Mouse (Mus musculus) kidney, postnatal 0 days (tissue): ENCODE data around the gene Agbl4. TPM values are rescaled to one million over a fixed set of nuclear protein-coding genes. Genes with fewer than 3 reads are reported as not detected.

Experiments
- ATAC-seq: fragments of 200-750 bp; cut with Nextera tagmentation; replicated peaks from 2 replicates; pipeline ENCODE4 v1.8.0; 2017; ENCODE audit warnings: low read depth, moderate number of reproducible peaks, moderate TSS enrichment, moderate library complexity; ENCODE audit not compliant: low FRiP score
- DNase-seq: peaks from one replicate; pipeline ENCODE4 v3.0.0-alpha.2; 2016; ENCODE audit warnings: low spot score
- H3K27ac ChIP-seq: fragments of 300-500 bp; sonication (generic); 2 replicates; pipeline ENCODE4 v1.5.1; 2014; ENCODE audit warnings: mild to moderate bottlenecking
- H3K27me3 ChIP-seq: fragments of 300-500 bp; sonication (generic); 2 replicates; pipeline ENCODE4 v1.6.1; 2014; ENCODE audit warnings: low read length, mixed read lengths; ENCODE audit not compliant: insufficient read depth
- H3K36me3 ChIP-seq: fragments of 300-500 bp; sonication (generic); 2 replicates; pipeline ENCODE4 v1.6.1; 2014; ENCODE audit warnings: low read length, mixed read lengths; ENCODE audit not compliant: insufficient read depth
- H3K4me1 ChIP-seq: fragments of 300-500 bp; sonication (generic); replicated peaks from 2 replicates; pipeline ENCODE4 v1.6.1; 2014; ENCODE audit warnings: antibody characterized with exemption, low read length, mixed read lengths; ENCODE audit not compliant: insufficient read depth
- H3K4me2 ChIP-seq: fragments of 300-500 bp; sonication (generic); 2 replicates; pipeline ENCODE4 v1.6.1; 2014; ENCODE audit warnings: mild to moderate bottlenecking, low read length, moderate library complexity, mixed read lengths
- H3K4me3 ChIP-seq: fragments of 300-500 bp; sonication (generic); replicated peaks from 2 replicates; pipeline ENCODE4 v1.5.1; 2014; ENCODE audit warnings: low read depth, low read length
- H3K9ac ChIP-seq: fragments of 300-500 bp; sonication (generic); 2 replicates; pipeline ENCODE4 v1.6.1; 2014; ENCODE audit warnings: low read depth, low read length
- H3K9me3 ChIP-seq: fragments of 300-500 bp; sonication (generic); replicated peaks from 2 replicates; pipeline ENCODE4 v1.6.1; 2016; ENCODE audit warnings: low read length, inconsistent platforms, mixed read lengths
- CTCF ChIP-seq: IDR thresholded peaks from 2 replicates; pipeline ENCODE4 v1.5.1; 2016; ENCODE audit warnings: antibody characterized with exemption, low read depth, mild to moderate bottlenecking, moderate library complexity
- WGBS: fragments of 180-500 bp; shearing (Covaris S2); extraction: QIAGEN DNeasy Blood & Tissue Kit; methylation state at CpG from one replicate; pipeline ENCODE4 v1.1.7; 2014; 5-methylcytosine and 5-hydroxymethylcytosine counted together
- polyA plus RNA-seq: library from polyadenylated mRNA; unstranded; fragments of >200 nt; fragmentation: Nextera tagmentation; extraction: Ambion mirVana; gene quantifications from 2 replicates; pipeline ENCODE4 v1.2.1, GENCODE M21; 2015

Agbl4 gene
- polyA plus RNA-seq, result 0.28 and 0.60 TPM in 2 replicates

DNA sequence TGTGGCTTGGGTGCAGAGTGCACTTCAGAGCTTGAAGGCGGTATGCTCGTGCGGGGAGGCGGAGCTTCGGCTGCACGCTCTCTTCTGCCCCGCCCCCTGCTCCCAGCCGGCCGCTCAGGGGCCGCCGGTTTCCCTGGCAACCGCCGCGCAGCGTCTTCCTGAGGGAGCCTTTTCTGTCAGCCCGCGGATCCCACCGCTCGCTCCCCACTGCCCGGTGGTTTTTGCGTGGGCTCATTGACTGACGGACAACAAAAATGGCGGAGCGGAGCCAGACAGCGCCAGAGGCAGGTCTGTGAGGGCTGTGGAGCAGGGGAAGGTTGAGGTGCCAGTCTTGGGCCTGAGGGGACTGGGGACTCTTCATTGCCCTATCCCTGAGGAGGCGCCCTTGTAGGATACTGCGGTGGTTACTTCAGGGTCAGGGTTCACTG, at the start of gene Agbl4:
Gene Agbl4, plus strand, starts transcription at position 44 of the 428 bp plus-strand sequence.
- Histone ChIP-seq H3K4me3 (peak within 1 kb of the TSS; percentile 57), H3K27ac (no peak within 1 kb of the TSS), H3K4me1 (no peaks in the 10 kb centered on the region), H3K9ac (peak within 1 kb of the TSS; percentile 52), H3K9me3 (no peaks in the 10 kb centered on the region), H3K27me3 (no peaks in the 10 kb centered on the region), H3K4me2 (peak within 1 kb of the TSS; percentile 75), H3K36me3 (no peaks in the 10 kb centered on the region)
- DNase-seq (peak; percentile 81), ATAC-seq (peak; percentile 96)
- TF ChIP-seq CTCF, result no peak
- under 1% methylated on average over 27 of the region's 27 CpGs for WGBS

DNA sequence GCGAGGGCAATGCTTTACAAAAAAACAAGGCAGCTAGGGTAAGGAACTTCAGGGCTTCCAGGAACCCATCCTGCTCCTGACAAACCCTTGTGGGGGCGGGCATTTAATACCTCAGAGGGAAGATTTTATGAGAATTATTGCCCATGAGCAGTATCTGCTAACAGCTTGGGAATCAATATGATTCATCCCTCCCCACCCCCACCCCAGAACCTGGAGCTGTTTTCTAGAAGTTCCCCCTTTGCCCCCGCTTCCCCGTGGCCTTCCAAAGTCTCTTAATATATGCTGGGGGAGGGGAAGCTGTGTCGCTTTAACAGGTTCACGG, 46.6 kb upstream of the Agbl4 start:
- ATAC-seq (no peak), DNase-seq (peak; percentile 4)
- Histone ChIP-seq H3K4me2 (peak overlapping the region; percentile 79), H3K9me3 (no peaks in the 10 kb centered on the region), H3K9ac (no peak overlapping the region), H3K4me3 (peak overlapping the region; percentile 59), H3K4me1 (no peaks in the 10 kb centered on the region), H3K27ac (no peak overlapping the region), H3K36me3 (no peaks in the 10 kb centered on the region), H3K27me3 (no peaks in the 10 kb centered on the region)
- WGBS, result 7% methylated on average over 6 of the region's 6 CpGs
- no peak for TF ChIP-seq CTCF

DNA sequence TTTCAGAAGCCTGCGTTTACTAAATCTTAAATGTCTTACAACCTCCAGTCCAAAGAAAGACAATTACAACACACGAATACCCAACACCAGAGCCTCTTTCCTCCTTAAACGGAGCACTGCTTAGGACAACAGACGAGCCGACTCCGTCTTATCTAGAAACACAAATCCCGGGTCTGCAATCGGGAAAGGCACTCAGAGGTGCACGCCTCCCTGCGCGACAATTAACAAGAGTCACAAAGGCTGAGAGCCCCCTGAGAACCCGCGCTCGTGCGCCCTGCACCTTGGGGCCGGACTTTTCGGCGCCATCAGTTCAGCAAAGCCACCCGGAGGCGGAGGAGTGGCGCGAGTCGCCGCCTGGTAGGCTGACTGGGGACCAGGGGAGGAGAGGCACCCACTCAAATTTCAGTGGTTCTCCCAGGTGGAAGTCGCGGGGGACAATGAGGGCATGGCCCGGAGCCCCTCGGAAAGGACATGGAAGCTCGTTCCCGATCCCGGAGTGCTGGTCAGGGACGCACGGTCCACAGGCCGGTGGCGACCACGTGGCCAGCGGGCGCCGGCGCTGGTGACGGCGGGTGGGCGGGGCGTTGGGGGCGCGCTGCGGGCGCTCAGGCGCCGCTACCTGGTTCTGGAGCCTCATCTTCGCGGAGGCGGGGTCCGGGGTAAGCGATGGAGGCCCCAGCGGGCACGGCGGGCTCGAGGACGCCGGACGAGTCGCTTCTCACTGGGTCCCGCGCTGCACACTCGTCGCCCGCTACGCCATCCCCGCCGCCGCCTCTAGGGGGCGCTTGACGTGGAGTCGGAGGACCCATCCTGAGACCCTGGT, 46.1 kb upstream of the Agbl4 start, which contains the start of gene Elavl4:
Gene Elavl4, minus strand, starts transcription at position 732 of the 823 bp plus-strand sequence.
- under 1% methylated on average over 75 of the region's 75 CpGs for WGBS
- H3K27ac ChIP-seq, result peak within 1 kb of the TSS; percentile 9; the same call in 1 of the 2 replicates
- no peaks in the 10 kb centered on the region for H3K36me3 ChIP-seq
- peak; percentile 95 for ATAC-seq
- peak; percentile 58 for DNase-seq
- peak within 1 kb of the TSS; percentile 79 for H3K4me2 ChIP-seq
- no peaks in the 10 kb centered on the region for H3K9me3 ChIP-seq
- H3K9ac ChIP-seq, result peak within 1 kb of the TSS; percentile 51
- peak; percentile 73 for TF ChIP-seq CTCF
- H3K4me3 ChIP-seq, result peak within 1 kb of the TSS; percentile 59
- H3K4me1 ChIP-seq, result no peaks in the 10 kb centered on the region
- no peaks in the 10 kb centered on the region for H3K27me3 ChIP-seq

DNA sequence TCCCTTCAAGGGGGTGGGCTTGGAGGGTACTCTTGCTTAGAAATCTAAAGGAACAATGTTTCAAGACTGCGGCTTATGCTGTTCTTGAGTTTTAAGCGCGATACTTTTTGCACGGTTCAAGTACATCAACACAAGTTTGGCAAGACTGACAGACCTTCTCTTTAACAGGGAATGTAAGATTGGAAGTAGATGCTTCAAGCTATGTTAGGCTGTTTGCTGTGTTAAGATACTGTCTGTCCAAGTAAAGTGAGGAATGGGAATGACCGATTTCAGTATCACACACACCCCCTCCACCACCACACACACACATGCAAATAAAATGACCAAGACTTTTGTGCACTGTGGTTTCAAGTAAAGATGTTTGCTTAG, 45.5 kb upstream of the Agbl4 start:
- H3K27ac ChIP-seq, result no peak overlapping the region
- no peaks in the 10 kb centered on the region for H3K36me3 ChIP-seq
- H3K27me3 ChIP-seq, result no peaks in the 10 kb centered on the region
- no peaks in the 10 kb centered on the region for H3K9me3 ChIP-seq
- peak overlapping the region; percentile 59 for H3K4me3 ChIP-seq
- DNase-seq (no peak), ATAC-seq (0 out of 2 replicates have a peak, but pooled peaks have one; percentile 3)
- no peak for TF ChIP-seq CTCF
- peak overlapping the region; percentile 51; the same call in 1 of the 2 replicates for H3K9ac ChIP-seq
- H3K4me2 ChIP-seq, result peak overlapping the region; percentile 79
- 4% methylated on average over 5 of the region's 5 CpGs for WGBS
- no peaks in the 10 kb centered on the region for H3K4me1 ChIP-seq

DNA sequence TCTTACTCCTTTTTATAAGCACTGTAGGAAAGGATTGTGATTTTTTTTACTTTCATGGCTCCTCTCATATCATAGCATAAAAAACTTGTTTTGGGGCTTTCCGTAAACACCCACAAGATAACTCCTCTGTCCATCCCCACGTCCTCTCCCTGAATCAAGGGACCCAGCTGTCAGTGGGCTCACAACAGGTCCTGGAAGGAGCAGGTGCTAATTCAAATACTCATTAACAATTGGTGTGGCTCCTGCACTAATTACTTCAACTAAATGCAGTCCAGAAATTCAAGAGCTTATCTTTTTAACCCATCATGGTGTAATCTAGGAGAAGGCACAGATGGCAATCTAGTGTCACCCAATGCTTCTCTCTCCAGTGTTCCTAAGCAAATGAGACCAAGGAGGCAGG, 36.9 kb upstream of the Agbl4 start:
- no peak for TF ChIP-seq CTCF
- Histone ChIP-seq H3K27me3 (no peaks in the 10 kb centered on the region), H3K9me3 (no peaks in the 10 kb centered on the region), H3K36me3 (no peaks in the 10 kb centered on the region), H3K4me3 (no peak overlapping the region), H3K9ac (no peak overlapping the region), H3K4me2 (no peak overlapping the region), H3K27ac (no peak overlapping the region), H3K4me1 (no peaks in the 10 kb centered on the region)
- ATAC-seq, result no peak
- 71% methylated on average over 2 of the region's 2 CpGs for WGBS
- DNase-seq, result no peak

DNA sequence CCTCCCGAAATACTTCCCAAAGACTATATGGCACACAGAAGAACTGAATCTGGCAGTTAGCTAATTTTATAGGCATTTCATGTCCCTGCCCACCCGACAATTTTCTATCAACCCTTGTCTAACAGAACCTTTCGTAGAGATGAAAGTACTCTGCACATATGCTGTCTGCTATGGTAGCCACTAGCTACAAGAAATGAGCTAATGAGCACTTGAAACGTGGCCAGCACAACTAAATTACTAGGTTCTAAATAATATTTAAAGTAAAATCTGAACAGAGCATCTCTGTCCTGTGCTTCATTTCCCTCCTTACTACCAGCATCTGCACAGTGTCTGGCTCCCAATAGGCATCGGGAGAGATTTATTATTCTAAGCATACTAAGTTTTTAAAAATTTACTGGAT, 1.2 kb upstream of the Agbl4 start:
- Histone ChIP-seq H3K36me3 (no peaks in the 10 kb centered on the region), H3K27me3 (no peaks in the 10 kb centered on the region), H3K9ac (no peak overlapping the region), H3K27ac (no peak overlapping the region), H3K9me3 (no peaks in the 10 kb centered on the region), H3K4me3 (no peak overlapping the region), H3K4me1 (no peaks in the 10 kb centered on the region), H3K4me2 (no peak overlapping the region)
- ATAC-seq (no peak), DNase-seq (no peak)
- 83% methylated on average over 5 of the region's 5 CpGs for WGBS
- no peak for TF ChIP-seq CTCF
